Mouse (Mus musculus) heart, embryonic 15.5 days (tissue): ENCODE results near the gene Dtx2. TPM values are rescaled to one million over a fixed set of nuclear protein-coding genes. Genes with fewer than 3 reads are reported as not detected.

Source experiments
- ATAC-seq: fragments of 200-750 bp; cut with Nextera tagmentation; replicated peaks from 2 replicates; pipeline ENCODE4 v1.8.0; 2017; ENCODE audit warnings: low read depth, moderate TSS enrichment; ENCODE audit not compliant: insufficient number of reproducible peaks, insufficient read depth, low FRiP score
- H3K27ac ChIP-seq: fragments of 300-500 bp; sonication (generic); 2 replicates; pipeline ENCODE4 v1.5.1; 2015; ENCODE audit warnings: mild to moderate bottlenecking, inconsistent platforms
- H3K27me3 ChIP-seq: fragments of 300-500 bp; sonication (generic); 2 replicates; pipeline ENCODE4 v1.6.1; 2015; ENCODE audit warnings: inconsistent platforms
- H3K36me3 ChIP-seq: fragments of 300-500 bp; sonication (generic); 2 replicates; pipeline ENCODE4 v1.6.1; 2015; ENCODE audit warnings: mild to moderate bottlenecking, inconsistent platforms
- H3K4me1 ChIP-seq: fragments of 300-500 bp; sonication (generic); replicated peaks from 2 replicates; pipeline ENCODE4 v1.6.1; 2015; ENCODE audit warnings: inconsistent platforms
- H3K4me2 ChIP-seq: fragments of 300-500 bp; sonication (generic); 2 replicates; pipeline ENCODE4 v1.6.1; 2015; ENCODE audit warnings: inconsistent platforms, mild to moderate bottlenecking, moderate library complexity
- H3K4me3 ChIP-seq: fragments of 300-500 bp; sonication (generic); 2 replicates; pipeline ENCODE4 v1.5.1; 2015; ENCODE audit warnings: mild to moderate bottlenecking, inconsistent platforms
- H3K9ac ChIP-seq: fragments of 300-500 bp; sonication (generic); 2 replicates; pipeline ENCODE4 v1.6.1; 2015; ENCODE audit warnings: mild to moderate bottlenecking, inconsistent platforms
- H3K9me3 ChIP-seq: fragments of 300-500 bp; sonication (generic); replicated peaks from 2 replicates; pipeline ENCODE4 v1.6.1; 2016; ENCODE audit warnings: inconsistent platforms
- WGBS: fragments of 180-500 bp; shearing (Covaris S2); methylation state at CpG from one replicate; pipeline ENCODE4 v1.1.7; 2015; ENCODE audit warnings: mixed read lengths; 5-methylcytosine and 5-hydroxymethylcytosine counted together
- polyA plus RNA-seq: library from polyadenylated mRNA; unstranded; fragments of >200 nt; fragmentation: Nextera tagmentation; extraction: Ambion mirVana; gene quantifications from 2 replicates; pipeline ENCODE4 v1.2.1, GENCODE M21; 2015

The Dtx2 gene
- polyA plus RNA-seq, 1 experiment from 2014 or later: 18.5 TPM

GRCm38 (mm10) chr5:135960909-135961635, 33.5 kb upstream of the Dtx2 start:
- 93% methylated on average over 15 of the region's 15 CpGs for WGBS
- H3K4me3 ChIP-seq: no peak overlapping the region
- H3K27ac ChIP-seq: peak overlapping the region; percentile 95
- H3K9me3 ChIP-seq: no peaks in the 10 kb centered on the region
- ATAC-seq: no peak
- H3K36me3 ChIP-seq: no peaks in the 10 kb centered on the region
- no peak overlapping the region for H3K9ac ChIP-seq
- peak overlapping the region; percentile 98; the same call in 1 of the 2 replicates for H3K4me2 ChIP-seq
- H3K4me1 ChIP-seq: peaks cover 34% of the 10 kb centered on the region
- H3K27me3 ChIP-seq: no peaks in the 10 kb centered on the region

- no peaks in the 10 kb centered on the region for H3K9me3 ChIP-seq
- no peak for ATAC-seq
- H3K4me3 ChIP-seq: peak overlapping the region; percentile 72
- H3K4me1 ChIP-seq: peaks cover 31% of the 10 kb centered on the region
- H3K9ac ChIP-seq: peak overlapping the region; percentile 25; the same call in 1 of the 2 replicates
- no peaks in the 10 kb centered on the region for H3K36me3 ChIP-seq
- WGBS: under 1% methylated on average over 11 of the region's 11 CpGs
- no peaks in the 10 kb centered on the region for H3K27me3 ChIP-seq
- peak overlapping the region; percentile 98 for H3K4me2 ChIP-seq
- H3K27ac ChIP-seq: peak overlapping the region; percentile 95
Measured at GRCm38 (mm10) chr5:135962125-135962491, 32.5 kb upstream of the Dtx2 start.

DNA sequence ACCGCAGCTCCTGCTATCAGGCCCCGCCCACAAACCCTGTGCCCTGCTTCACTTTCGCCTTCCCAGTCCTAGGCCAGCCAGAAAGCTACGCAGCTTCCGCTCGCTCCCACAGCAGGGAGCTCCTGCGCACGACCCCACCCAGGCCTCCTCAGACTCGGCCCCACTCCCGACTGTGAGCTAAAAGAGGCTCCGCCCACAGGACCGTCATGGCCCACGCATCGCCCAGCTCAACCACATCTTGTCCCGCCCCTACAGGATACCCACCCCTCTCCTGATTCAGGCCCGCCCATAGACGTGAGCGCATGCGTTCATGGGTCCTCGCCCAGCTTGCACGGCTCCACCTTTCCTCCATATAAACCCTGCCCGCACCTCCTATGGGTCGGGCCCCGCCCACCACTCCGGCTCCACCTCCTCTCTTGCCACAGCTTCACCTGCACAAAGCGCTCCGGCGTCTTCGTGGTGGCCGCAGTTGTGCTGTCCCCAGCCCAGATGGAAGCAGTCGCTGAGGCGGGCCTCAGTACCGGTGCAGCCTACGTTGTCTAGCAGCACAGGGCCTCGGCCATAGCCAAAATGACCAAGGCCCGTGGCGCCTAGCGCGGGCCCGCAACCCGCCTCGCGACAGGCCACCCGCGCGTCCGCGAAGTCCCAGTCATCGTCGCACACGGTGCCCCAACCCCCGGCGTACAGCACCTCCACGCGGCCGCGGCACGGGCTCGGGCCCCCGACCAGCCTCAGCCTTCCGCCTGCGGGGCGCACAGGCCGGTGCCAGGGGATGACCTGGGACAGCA, 31.9 kb upstream of the Dtx2 start:
- peak overlapping the region; percentile 95 for H3K27ac ChIP-seq
- H3K4me2 ChIP-seq: peak overlapping the region; percentile 98
- under 1% methylated on average over 63 of the region's 64 CpGs for WGBS
- peak overlapping the region; percentile 72 for H3K4me3 ChIP-seq
- ATAC-seq: peak; percentile 93
- H3K36me3 ChIP-seq: no peaks in the 10 kb centered on the region
- H3K27me3 ChIP-seq: no peaks in the 10 kb centered on the region
- peak overlapping the region; percentile 90 for H3K9ac ChIP-seq
- H3K9me3 ChIP-seq: no peaks in the 10 kb centered on the region
- peaks cover 30% of the 10 kb centered on the region for H3K4me1 ChIP-seq

DNA sequence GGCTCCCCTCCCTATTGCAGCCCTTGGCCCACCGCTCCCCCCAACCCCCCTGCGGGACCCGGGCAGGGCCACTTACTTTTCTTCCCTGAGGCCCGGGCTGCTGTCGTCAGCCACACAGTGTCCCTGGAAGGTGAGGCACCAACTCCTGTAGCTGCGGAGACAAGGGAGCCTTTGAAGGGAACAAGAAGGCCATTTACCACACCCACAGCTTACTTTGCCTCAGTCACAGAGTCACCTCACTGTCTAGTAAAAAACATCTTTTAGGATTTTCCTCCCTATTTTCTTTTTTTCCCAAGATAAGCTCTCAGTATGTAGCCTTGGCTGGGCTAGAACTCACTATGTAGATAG, 31.3 kb upstream of the Dtx2 start:
- Histone ChIP-seq H3K9ac (peak overlapping the region; percentile 90), H3K4me1 (peaks cover 27% of the 10 kb centered on the region), H3K9me3 (no peaks in the 10 kb centered on the region), H3K27ac (peak overlapping the region; percentile 95), H3K4me3 (peak overlapping the region; percentile 72), H3K4me2 (peak overlapping the region; percentile 98), H3K36me3 (no peaks in the 10 kb centered on the region), H3K27me3 (no peaks in the 10 kb centered on the region)
- 10% methylated on average over 6 of the region's 6 CpGs for WGBS
- ATAC-seq: no peak

DNA sequence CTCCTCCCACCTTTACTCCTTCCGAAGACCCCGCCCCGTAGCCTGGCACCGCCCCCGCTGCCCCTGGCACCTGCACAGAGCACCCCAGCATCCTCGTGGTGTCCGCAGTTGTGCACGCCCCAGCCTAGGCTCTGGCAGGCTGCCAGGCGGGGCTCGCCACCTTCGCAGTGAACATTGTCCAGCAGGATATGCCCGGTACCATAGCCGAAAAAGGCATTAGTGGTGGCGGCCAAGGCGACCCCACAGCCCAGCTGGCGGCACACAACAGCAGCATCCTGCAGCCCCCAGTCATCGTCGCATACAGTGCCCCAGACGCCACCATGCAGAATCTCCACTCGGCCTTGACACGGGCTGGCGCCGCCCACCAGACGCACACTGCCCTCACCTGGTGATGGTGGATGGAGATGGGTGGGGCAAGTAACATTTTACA, 29.1 kb upstream of the Dtx2 start:
- no peaks in the 10 kb centered on the region for H3K9me3 ChIP-seq
- no peak for ATAC-seq
- WGBS: 8% methylated on average over 24 of the region's 24 CpGs
- H3K4me1 ChIP-seq: peaks cover 24% of the 10 kb centered on the region
- peak overlapping the region; percentile 29; the same call in 1 of the 2 replicates for H3K9ac ChIP-seq
- H3K4me3 ChIP-seq: peak overlapping the region; percentile 24
- H3K27ac ChIP-seq: no peak overlapping the region
- H3K4me2 ChIP-seq: peak overlapping the region; percentile 61
- H3K36me3 ChIP-seq: no peaks in the 10 kb centered on the region
- no peaks in the 10 kb centered on the region for H3K27me3 ChIP-seq

GRCm38 (mm10) chr5:135966866-135967265, 27.7 kb upstream of the Dtx2 start:
- Histone ChIP-seq H3K4me1 (peaks cover 19% of the 10 kb centered on the region), H3K4me2 (no peak overlapping the region), H3K4me3 (no peak overlapping the region), H3K27ac (no peak overlapping the region), H3K9ac (no peak overlapping the region), H3K9me3 (no peaks in the 10 kb centered on the region), H3K27me3 (no peaks in the 10 kb centered on the region), H3K36me3 (no peaks in the 10 kb centered on the region)
- 51% methylated on average over 9 of the region's 9 CpGs for WGBS
- ATAC-seq: no peak

DNA sequence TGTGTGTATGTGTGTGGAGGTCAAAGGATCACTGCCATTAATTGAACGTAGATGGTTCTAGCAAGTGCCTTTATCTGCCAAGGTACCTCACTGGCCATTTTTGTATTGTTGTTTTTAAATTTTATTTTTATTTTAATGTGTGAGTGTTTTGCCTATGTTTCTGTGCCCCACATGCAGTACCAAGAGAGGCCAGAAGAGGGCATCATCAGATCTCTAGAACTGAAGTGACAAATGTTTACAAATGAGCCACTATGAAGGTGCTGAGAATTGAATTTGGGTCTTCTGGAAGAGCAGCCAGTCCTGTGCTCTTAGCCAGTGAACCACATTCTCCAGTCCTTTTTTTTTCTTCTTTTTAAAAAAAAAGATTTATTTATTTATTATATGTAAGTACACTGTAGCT, 25.8 kb upstream of the Dtx2 start:
- H3K9me3 ChIP-seq: no peaks in the 10 kb centered on the region
- no peak overlapping the region for H3K4me3 ChIP-seq
- H3K4me1 ChIP-seq: peaks cover 12% of the 10 kb centered on the region
- ATAC-seq: no peak
- H3K27me3 ChIP-seq: no peaks in the 10 kb centered on the region
- no peak overlapping the region for H3K9ac ChIP-seq
- 55% methylated on average over 1 of the region's 1 CpGs for WGBS
- no peak overlapping the region for H3K4me2 ChIP-seq
- no peaks in the 10 kb centered on the region for H3K36me3 ChIP-seq
- H3K27ac ChIP-seq: no peak overlapping the region

- no peak overlapping the region for H3K27ac ChIP-seq
- H3K9ac ChIP-seq: no peak overlapping the region
- H3K4me3 ChIP-seq: no peak overlapping the region
- peaks cover 9% of the 10 kb centered on the region for H3K4me1 ChIP-seq
- no peak for ATAC-seq
- H3K27me3 ChIP-seq: no peaks in the 10 kb centered on the region
- H3K4me2 ChIP-seq: no peak overlapping the region
- H3K36me3 ChIP-seq: no peaks in the 10 kb centered on the region
- 72% methylated on average over 6 of the region's 6 CpGs for WGBS
- no peaks in the 10 kb centered on the region for H3K9me3 ChIP-seq
Measured at GRCm38 (mm10) chr5:135970247-135970646, 24.4 kb upstream of the Dtx2 start.

DNA sequence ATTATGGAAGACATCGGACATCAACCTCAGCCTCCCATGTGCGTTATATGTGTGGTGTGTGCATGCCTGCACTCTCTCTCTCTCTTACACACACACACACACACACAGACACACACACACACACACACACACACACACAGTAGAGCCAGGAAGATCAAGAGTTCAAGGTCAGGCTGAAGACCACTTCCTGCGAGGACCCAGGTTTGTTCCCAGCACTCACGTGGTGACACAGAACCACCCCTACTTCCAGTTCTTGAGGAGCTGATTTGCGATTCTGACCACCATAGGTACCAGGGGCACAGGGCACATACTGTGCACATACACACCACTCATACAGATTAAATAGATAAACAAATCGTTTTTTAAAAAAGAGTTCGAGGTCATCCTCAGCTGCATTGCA, 22.7 kb upstream of the Dtx2 start:
- no peak overlapping the region for H3K4me2 ChIP-seq
- H3K27ac ChIP-seq: no peak overlapping the region
- WGBS: 85% methylated on average over 7 of the region's 7 CpGs
- no peaks in the 10 kb centered on the region for H3K36me3 ChIP-seq
- H3K4me3 ChIP-seq: no peak overlapping the region
- ATAC-seq: no peak
- no peaks in the 10 kb centered on the region for H3K9me3 ChIP-seq
- H3K27me3 ChIP-seq: no peaks in the 10 kb centered on the region
- 0 out of 2 replicates have a peak, but pooled peaks cover 2% of the 10 kb centered on the region for H3K4me1 ChIP-seq
- H3K9ac ChIP-seq: no peak overlapping the region

- Histone ChIP-seq H3K4me1 (0 out of 2 replicates have a peak, but pooled peaks cover 2% of the 10 kb centered on the region), H3K27me3 (no peaks in the 10 kb centered on the region), H3K9me3 (no peaks in the 10 kb centered on the region), H3K27ac (no peak within 1 kb of the TSS), H3K4me3 (no peak within 1 kb of the TSS), H3K36me3 (no peaks in the 10 kb centered on the region), H3K9ac (no peak within 1 kb of the TSS), H3K4me2 (no peak within 1 kb of the TSS)
- ATAC-seq: no peak
- 18% methylated on average over 9 of the region's 9 CpGs for WGBS
Measured at GRCm38 (mm10) chr5:135974365-135974764, 20.2 kb upstream of the Dtx2 start, which contains the start of gene Ssc4d. Gene Ssc4d (minus strand): TSS chr5:135974531.

DNA sequence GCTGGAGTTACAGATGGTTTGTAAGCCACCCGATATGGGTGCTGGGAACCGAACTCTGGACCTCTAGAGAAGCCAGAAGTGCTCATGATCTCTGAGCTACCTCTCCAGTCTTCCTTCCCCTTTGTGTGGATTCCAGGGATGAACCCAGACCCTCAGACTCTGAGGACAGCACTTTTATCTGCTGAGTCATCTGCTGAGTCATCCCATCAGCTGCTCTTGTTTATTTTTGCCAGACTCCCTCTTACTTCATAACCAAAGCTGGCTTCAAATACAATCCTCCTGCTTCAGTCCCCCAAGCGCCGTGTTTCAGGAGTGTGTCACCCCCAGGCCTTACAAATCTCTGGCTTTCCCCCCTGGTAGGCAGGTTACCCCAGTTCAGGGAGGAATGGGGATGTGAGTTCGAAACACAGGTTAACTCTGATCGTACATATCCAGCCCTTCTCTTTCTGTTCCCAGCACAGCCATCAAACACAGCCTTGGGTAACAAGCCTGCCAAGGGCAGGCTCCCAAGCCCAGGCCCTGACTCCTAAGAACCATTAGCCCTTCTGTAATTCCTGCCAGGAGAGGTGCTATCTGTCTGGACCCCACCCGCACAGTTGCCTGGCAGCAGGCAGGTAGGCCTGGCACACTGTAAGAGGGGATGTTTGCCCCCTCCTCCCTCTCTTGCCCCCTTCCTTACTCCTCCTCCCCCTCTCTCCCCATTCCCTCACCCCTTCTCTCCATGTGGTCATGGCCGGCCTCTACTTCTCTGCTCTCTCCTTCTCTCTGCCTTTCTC, 18.5 kb upstream of the Dtx2 start:
- 0 out of 2 replicates have a peak, but pooled peaks cover 2% of the 10 kb centered on the region for H3K4me1 ChIP-seq
- no peaks in the 10 kb centered on the region for H3K9me3 ChIP-seq
- WGBS: 89% methylated on average over 8 of the region's 8 CpGs
- H3K27ac ChIP-seq: no peak overlapping the region
- no peak overlapping the region for H3K4me2 ChIP-seq
- no peaks in the 10 kb centered on the region for H3K27me3 ChIP-seq
- no peak overlapping the region for H3K4me3 ChIP-seq
- no peaks in the 10 kb centered on the region for H3K36me3 ChIP-seq
- ATAC-seq: no peak
- H3K9ac ChIP-seq: no peak overlapping the region
